27 mouse cellular contexts compared by ENCODE assay signal in genomic region chr7:18832298-18832697, GRCm38 (mm10). TPM values are rescaled to one million over a fixed set of nuclear protein-coding genes. Genes with fewer than 3 reads are reported as not detected.
DNase-seq lines count a peak whose midpoint lies in the region; ATAC-seq and TF ChIP-seq lines count a peak whose summit lies in the region.
"Had no signal": no experiment of that assay in that cellular context is flagged by ENCODE, and none has a peak within 500 bp of the region (broad histone marks: within the 10 kb centered on the region; RNA-seq: fewer than 3 reads in every experiment).

No protein-coding gene starts in this region.

- TF ChIP-seq CTCF in heart, postnatal 0 days (IDR thresholded peaks at IDR 0.05; ENCODE audit: low read depth): peak; percentile 4; the same call in 1 of the 2 replicates
- TF ChIP-seq CTCF in layer of hippocampus, adult 2 months (conservative IDR thresholded peaks at IDR 0.05): peak; percentile 44

- DNase-seq in heart, postnatal 0 days (ENCODE audit: low spot score): no peak
- no peak for DNase-seq in heart, adult 8-10 months (ENCODE audit: low spot score)
- no peak for DNase-seq in layer of hippocampus, adult 2 months (ENCODE audit: low spot score in 2 of 2)
- no peak for DNase-seq in layer of hippocampus, postnatal 10 days (ENCODE audit: low spot score in 2 of 2)
- DNase-seq in heart, postnatal 14 days: peak; percentile 34 to 36
- peak; percentile 45 for DNase-seq in lung, postnatal 14 days
- DNase-seq: adrenal gland, adult 8-10 months; cerebellum, adult 11-12 months; cerebellum, postnatal 36 days; forebrain, postnatal 0 days; kidney, adult 11 months; layer of hippocampus, adult 9-11 months; retina, postnatal 1 day had no signal

- H3K4me1 ChIP-seq in heart, postnatal 0 days (ENCODE audit: control insufficient read depth, insufficient read depth): no peaks in the 10 kb centered on the region
- H3K4me1 ChIP-seq in forebrain, embryonic 13.5 days: no peaks in the 10 kb centered on the region
- H3K4me1 ChIP-seq: hindbrain, embryonic 15.5 days; midbrain, embryonic 15.5 days had no signal

- no peak for TF ChIP-seq EP300 in heart, postnatal 0 days (IDR thresholded peaks at IDR 0.05; ENCODE audit: low read depth)

- no peaks in the 10 kb centered on the region for H3K27me3 ChIP-seq in heart, postnatal 0 days (ENCODE audit: control insufficient read depth, insufficient read depth, low read length)
- H3K27me3 ChIP-seq in forebrain, embryonic 13.5 days: no peaks in the 10 kb centered on the region
- H3K27me3 ChIP-seq: hindbrain, embryonic 15.5 days; megakaryocyte, embryonic 14.5 days; midbrain, embryonic 15.5 days had no signal

- WGBS in heart, postnatal 0 days: 32% methylated on average over 13 of the region's 13 CpGs
- 37% methylated on average over 13 of the region's 13 CpGs for WGBS in forebrain, embryonic 13.5 days

- H3K9ac ChIP-seq in heart, postnatal 0 days (replicated peaks; ENCODE audit: low read depth, low read length): no peak overlapping the region
- no peak overlapping the region for H3K9ac ChIP-seq in forebrain, embryonic 13.5 days
- H3K9ac ChIP-seq: forebrain, postnatal 0 days; hindbrain, embryonic 15.5 days; midbrain, embryonic 15.5 days had no signal

- no peak overlapping the region for H3K27ac ChIP-seq in heart, postnatal 0 days (ENCODE audit: low read depth)
- no peak overlapping the region for H3K27ac ChIP-seq in layer of hippocampus, adult 2 months
- no peak overlapping the region for H3K27ac ChIP-seq in forebrain, embryonic 13.5 days
- H3K27ac ChIP-seq: hindbrain, embryonic 15.5 days; midbrain, embryonic 15.5 days had no signal

- no peaks in the 10 kb centered on the region for H3K9me3 ChIP-seq in heart, postnatal 0 days (replicated peaks; ENCODE audit: control insufficient read depth, low read length)
- H3K9me3 ChIP-seq in forebrain, embryonic 13.5 days (replicated peaks): 0 out of 2 replicates have a peak, but pooled peaks cover 4% of the 10 kb centered on the region
- H3K9me3 ChIP-seq: G1E; hindbrain, embryonic 15.5 days; midbrain, embryonic 15.5 days had no signal

- intact Hi-C loops in heart, postnatal 14 days (cut with DNase I): loop anchor here (2.0 kb wide), 1 partner anchor 41 kb away; no protein-coding TSS in a partner anchor

- no peak overlapping the region for H3K4me3 ChIP-seq in heart, postnatal 0 days (ENCODE audit: low read depth, low read length)
- H3K4me3 ChIP-seq in layer of hippocampus, adult 2 months: no peak overlapping the region
- no peak overlapping the region for H3K4me3 ChIP-seq in forebrain, embryonic 13.5 days
- H3K4me3 ChIP-seq: erythroblast, embryonic 14.5 days; hindbrain, embryonic 15.5 days; megakaryocyte, embryonic 14.5 days; midbrain, embryonic 15.5 days had no signal

- no peak overlapping the region for H3K4me2 ChIP-seq in heart, postnatal 0 days (ENCODE audit: low read depth, low read length)
- no peak overlapping the region for H3K4me2 ChIP-seq in forebrain, embryonic 13.5 days
- H3K4me2 ChIP-seq: hindbrain, embryonic 15.5 days; midbrain, embryonic 15.5 days had no signal

- 0 out of 2 replicates have a peak, but pooled peaks have one; percentile 11 for ATAC-seq in heart, postnatal 0 days (ENCODE audit: insufficient read depth, low read depth)
- ATAC-seq in activated CD4-positive, CD25-positive, alpha-beta regulatory T cell, adult 4 months: no peak
- no peak for ATAC-seq in forebrain, embryonic 13.5 days
- ATAC-seq: forebrain, postnatal 0 days; midbrain, embryonic 15.5 days had no signal

- H3K36me3 ChIP-seq in heart, postnatal 0 days (replicated peaks; ENCODE audit: control insufficient read depth, insufficient read depth, low read length): no peaks in the 10 kb centered on the region
- no peaks in the 10 kb centered on the region for H3K36me3 ChIP-seq in forebrain, embryonic 13.5 days (ENCODE audit: poor library complexity, severe bottlenecking)
- H3K36me3 ChIP-seq: G1E; hindbrain, embryonic 15.5 days; midbrain, embryonic 15.5 days had no signal

RNA-seq across cellular contexts. Expression of gene Mill2, which starts 7.5 kb away (rescaled TPM):
- total RNA-seq in heart, postnatal 0 days (2014; rRNA removed; ENCODE audit: low replicate concordance): 0.34 and 3.0 TPM in 2 replicates
- polyA plus RNA-seq in heart, postnatal 0 days (2015; fragmentation: Nextera tagmentation; extraction: Ambion mirVana): 0.86 and 1.2 TPM in 2 replicates
- total RNA-seq in heart, adult 8-10 months (2022): 1 to 10 TPM; 5.7 to 7.5 (median 7.0) TPM
- total RNA-seq in layer of hippocampus, adult 2 months (2021): 1 to 10 TPM; 2.3 to 2.6 TPM
- total RNA-seq in layer of hippocampus, postnatal 10 days (2021): 1 to 10 TPM; 1.5 to 2.2 TPM
- 1 to 10 TPM; 5.4 to 6.5 TPM for total RNA-seq in heart, postnatal 14 days (2021)
- not detected for polyA plus RNA-seq in activated CD4-positive, CD25-positive, alpha-beta regulatory T cell, adult 4 months (2017; shearing (Covaris generic))
- polyA plus RNA-seq in forebrain, embryonic 13.5 days (2015; fragmentation: Nextera tagmentation; extraction: Ambion mirVana): 0.11 and 0.34 TPM in 2 replicates
- total RNA-seq: neutrophil, adult 5-6 weeks had no signal
- polyA plus RNA-seq: erythroblast, embryonic 14.5 days; G1E had no signal

RNA-seq across cellular contexts. Expression of gene Psg17, which starts 10.9 kb away (rescaled TPM):
- not detected in 2 replicates for total RNA-seq in heart, postnatal 0 days (2014; rRNA removed; ENCODE audit: low replicate concordance)
- polyA plus RNA-seq in heart, postnatal 0 days (2015; fragmentation: Nextera tagmentation; extraction: Ambion mirVana): not detected in 2 replicates
- not detected for total RNA-seq in heart, adult 8-10 months (2022)
- not detected for total RNA-seq in layer of hippocampus, adult 2 months (2021)
- total RNA-seq in layer of hippocampus, postnatal 10 days (2021): not detected
- not detected for total RNA-seq in heart, postnatal 14 days (2021)
- polyA plus RNA-seq in activated CD4-positive, CD25-positive, alpha-beta regulatory T cell, adult 4 months (2017; shearing (Covaris generic)): not detected
- not detected in 2 replicates for polyA plus RNA-seq in forebrain, embryonic 13.5 days (2015; fragmentation: Nextera tagmentation; extraction: Ambion mirVana)
- total RNA-seq: adrenal gland, adult 8-10 months; forebrain, postnatal 0 days; gastrocnemius, adult 18-20 months; left cerebral cortex, postnatal 10 days; neutrophil, adult 5-6 weeks had no signal
- polyA plus RNA-seq: embryonic facial prominence, embryonic 11.5 days; erythroblast, embryonic 14.5 days; forebrain, postnatal 0 days; G1E; heart, embryonic 14.5 days; liver, embryonic 16.5 days; midbrain, embryonic 15.5 days; small intestine, adult 2 months had no signal

RNA-seq across cellular contexts. Expression of gene Psg19, which starts 34.0 kb away (rescaled TPM):
- total RNA-seq in heart, postnatal 0 days (2014; rRNA removed; ENCODE audit: low replicate concordance): not detected in 2 replicates
- not detected in 2 replicates for polyA plus RNA-seq in heart, postnatal 0 days (2015; fragmentation: Nextera tagmentation; extraction: Ambion mirVana)
- not detected for total RNA-seq in heart, adult 8-10 months (2022)
- not detected for total RNA-seq in layer of hippocampus, adult 2 months (2021)
- not detected for total RNA-seq in layer of hippocampus, postnatal 10 days (2021)
- not detected for total RNA-seq in heart, postnatal 14 days (2021)
- not detected for polyA plus RNA-seq in activated CD4-positive, CD25-positive, alpha-beta regulatory T cell, adult 4 months (2017; shearing (Covaris generic))
- polyA plus RNA-seq in forebrain, embryonic 13.5 days (2015; fragmentation: Nextera tagmentation; extraction: Ambion mirVana): not detected in 2 replicates
- total RNA-seq: adrenal gland, adult 8-10 months; forebrain, postnatal 0 days; gastrocnemius, adult 18-20 months; left cerebral cortex, postnatal 10 days; neutrophil, adult 5-6 weeks had no signal
- polyA plus RNA-seq: embryonic facial prominence, embryonic 11.5 days; erythroblast, embryonic 14.5 days; forebrain, postnatal 0 days; G1E; heart, embryonic 14.5 days; hindbrain, embryonic 15.5 days; liver, embryonic 16.5 days; midbrain, embryonic 15.5 days had no signal

RNA-seq across cellular contexts. Expression of gene Pglyrp1, which starts 38.8 kb away (rescaled TPM):
- 1.4 TPM in 1 of 2 replicates, not detected in the other for total RNA-seq in heart, postnatal 0 days (2014; rRNA removed; ENCODE audit: low replicate concordance)
- 1.8 and 6.9 TPM in 2 replicates for polyA plus RNA-seq in heart, postnatal 0 days (2015; fragmentation: Nextera tagmentation; extraction: Ambion mirVana)
- 1 to 10 TPM; 1.1 to 6.7 (median 1.6) TPM for total RNA-seq in heart, adult 8-10 months (2022)
- 10 to 100 TPM; 15.1 to 15.2 TPM for total RNA-seq in layer of hippocampus, adult 2 months (2021)
- total RNA-seq in layer of hippocampus, postnatal 10 days (2021): 10 to 100 TPM; 22.0 to 27.9 TPM
- 1 to 10 TPM; 2.0 to 3.3 TPM for total RNA-seq in heart, postnatal 14 days (2021)
- 100 to 1,000 TPM; 275 to 290 TPM for polyA plus RNA-seq in activated CD4-positive, CD25-positive, alpha-beta regulatory T cell, adult 4 months (2017; shearing (Covaris generic))
- 7.4 and 8.2 TPM in 2 replicates for polyA plus RNA-seq in forebrain, embryonic 13.5 days (2015; fragmentation: Nextera tagmentation; extraction: Ambion mirVana)
- total RNA-seq: G1E had no signal
- polyA plus RNA-seq: G1E had no signal

Comparison
In these comparisons a context has a peak if more than half of its experiments do, and no peak if none do; other contexts are left out.
1. DNase-seq: peak in heart, postnatal 14 days (2 of 2) and lung, postnatal 14 days (single experiment); none in heart, postnatal 0 days (single experiment), heart, adult 8-10 months (single experiment), layer of hippocampus, adult 2 months (0 of 2) and layer of hippocampus, postnatal 10 days (0 of 2).